Mouse (Mus musculus): ENCODE measurements around the gene Pla2g6. TPM values are rescaled to one million over a fixed set of nuclear protein-coding genes. Genes with fewer than 3 reads are reported as not detected.

Gene Pla2g6
- total RNA-seq (2022): 10 to 100 TPM; 17.3 to 22.2 (median 18.0) TPM

GRCm38 (mm10) chr15:79328058-79328938 is at the start of gene Pla2g6:
Gene Pla2g6 (minus strand): TSS chr15:79328390.
- DNase-seq (ENCODE audit: low spot score in 2 of 2): peak; percentile 96 to 99

- DNase-seq (ENCODE audit: low spot score in 2 of 2): peak; percentile 79 to 85
Measured at GRCm38 (mm10) chr15:79377681-79378080, 49.5 kb upstream of the Pla2g6 start.

- no peak for DNase-seq (ENCODE audit: low spot score in 2 of 2)
Measured at GRCm38 (mm10) chr15:79374760-79375159, 46.6 kb upstream of the Pla2g6 start.

GRCm38 (mm10) chr15:79370281-79370843 is 42.2 kb upstream of the Pla2g6 start:
- no peak for DNase-seq (ENCODE audit: low spot score in 2 of 2)

GRCm38 (mm10) chr15:79369452-79370280 is 41.5 kb upstream of the Pla2g6 start:
- DNase-seq (ENCODE audit: low spot score in 2 of 2): no peak

- DNase-seq (ENCODE audit: low spot score in 2 of 2): no peak
Measured at GRCm38 (mm10) chr15:79368861-79369440, 40.8 kb upstream of the Pla2g6 start.

GRCm38 (mm10) chr15:79368313-79368811 is 40.2 kb upstream of the Pla2g6 start:
- DNase-seq (ENCODE audit: low spot score in 2 of 2): peak; percentile 57 to 63

- DNase-seq (ENCODE audit: low spot score in 2 of 2): no peak
Measured at GRCm38 (mm10) chr15:79366402-79366801, 38.2 kb upstream of the Pla2g6 start.

GRCm38 (mm10) chr15:79365068-79365467 is 36.9 kb upstream of the Pla2g6 start:
- DNase-seq (ENCODE audit: low spot score in 2 of 2): no peak

GRCm38 (mm10) chr15:79364120-79364519 is 35.9 kb upstream of the Pla2g6 start:
- no peak for DNase-seq (ENCODE audit: low spot score in 2 of 2)

- DNase-seq (ENCODE audit: low spot score in 2 of 2): no peak
Measured at GRCm38 (mm10) chr15:79361023-79361422, 32.8 kb upstream of the Pla2g6 start.

- no peak for DNase-seq (ENCODE audit: low spot score in 2 of 2)
Measured at GRCm38 (mm10) chr15:79360371-79360770, 32.2 kb upstream of the Pla2g6 start.

GRCm38 (mm10) chr15:79359954-79360353 is 31.8 kb upstream of the Pla2g6 start:
- DNase-seq (ENCODE audit: low spot score in 2 of 2): no peak

GRCm38 (mm10) chr15:79357974-79358690 is 29.9 kb upstream of the Pla2g6 start:
- DNase-seq (ENCODE audit: low spot score in 2 of 2): no peak

- peak in 1 of 2 experiments; percentile 64 for DNase-seq (ENCODE audit: low spot score in 2 of 2)
Measured at GRCm38 (mm10) chr15:79357036-79357911, 29.1 kb upstream of the Pla2g6 start.

GRCm38 (mm10) chr15:79356481-79356880 is 28.3 kb upstream of the Pla2g6 start:
- DNase-seq (ENCODE audit: low spot score in 2 of 2): no peak

- DNase-seq (ENCODE audit: low spot score in 2 of 2): no peak
Measured at GRCm38 (mm10) chr15:79354619-79355018, 26.4 kb upstream of the Pla2g6 start.

GRCm38 (mm10) chr15:79353690-79354305 is 25.6 kb upstream of the Pla2g6 start:
- DNase-seq (ENCODE audit: low spot score in 2 of 2): no peak

- no peak for DNase-seq (ENCODE audit: low spot score in 2 of 2)
Measured at GRCm38 (mm10) chr15:79352479-79352878, 24.3 kb upstream of the Pla2g6 start.

Data from gastrocnemius, adult 8-10 months (tissue).